Mouse (Mus musculus): ENCODE measurements around the gene Zfp382.
"Not testable (repeated sequence)": the region's sequence is repeated elsewhere in the genome, so short reads cannot be mapped to it uniquely, and the experiment has no call there.

Zfp382 gene

GRCm38 (mm10) chr7:30154040-30154439, 32.3 kb downstream of the Zfp382 start:
- DNase-seq: no peak

GRCm38 (mm10) chr7:30155507-30155906, 33.8 kb downstream of the Zfp382 start:
- DNase-seq: no peak

- DNase-seq: no peak
Observed at GRCm38 (mm10) chr7:30163113-30163512, 41.4 kb downstream of the Zfp382 start.

GRCm38 (mm10) chr7:30164745-30165144, 43.0 kb downstream of the Zfp382 start:
- DNase-seq: no peak

- DNase-seq: no peak
Observed at GRCm38 (mm10) chr7:30168914-30169582, 47.3 kb downstream of the Zfp382 start.

- DNase-seq: peak; percentile 96 to 97
Observed at GRCm38 (mm10) chr7:30169583-30170282, 48.0 kb downstream of the Zfp382 start, which contains the start of gene Zfp146. Gene Zfp146 (minus strand): TSS chr7:30169750.

GRCm38 (mm10) chr7:30170283-30170951, 48.7 kb downstream of the Zfp382 start:
- no peak for DNase-seq

- no peak for DNase-seq
Observed at GRCm38 (mm10) chr7:30176474-30176873, 54.7 kb downstream of the Zfp382 start.

GRCm38 (mm10) chr7:30178256-30178655, 56.5 kb downstream of the Zfp382 start:
- no peak for DNase-seq

- DNase-seq: peak; percentile 79 to 86
Observed at GRCm38 (mm10) chr7:30181308-30181707, 59.6 kb downstream of the Zfp382 start.

GRCm38 (mm10) chr7:30181929-30182328, 60.2 kb downstream of the Zfp382 start:
- not testable (repeated sequence) for DNase-seq

- not testable (repeated sequence) for DNase-seq
Observed at GRCm38 (mm10) chr7:30183189-30183588, 61.4 kb downstream of the Zfp382 start.

GRCm38 (mm10) chr7:30183879-30184289, 62.1 kb downstream of the Zfp382 start, which contains the start of gene Cox7a1:
Gene Cox7a1 (plus strand): TSS chr7:30184144.
- DNase-seq: peak; percentile 94 to 95
